Mouse (Mus musculus) inflammation-experienced regulatory T-cells, adult 16 weeks (primary cell): ENCODE results near the gene Atg9b. TPM values are rescaled to one million over a fixed set of nuclear protein-coding genes. Genes with fewer than 3 reads are reported as not detected.

Source experiments
- polyA plus RNA-seq: library from polyadenylated mRNA; unstranded; fragments of 100-300 nt; shearing (Covaris generic); gene quantifications from one replicate; pipeline ENCODE4 v1.2.1, GENCODE M21; 2017

Gene Atg9b
- 0.89 TPM for polyA plus RNA-seq

DNA sequence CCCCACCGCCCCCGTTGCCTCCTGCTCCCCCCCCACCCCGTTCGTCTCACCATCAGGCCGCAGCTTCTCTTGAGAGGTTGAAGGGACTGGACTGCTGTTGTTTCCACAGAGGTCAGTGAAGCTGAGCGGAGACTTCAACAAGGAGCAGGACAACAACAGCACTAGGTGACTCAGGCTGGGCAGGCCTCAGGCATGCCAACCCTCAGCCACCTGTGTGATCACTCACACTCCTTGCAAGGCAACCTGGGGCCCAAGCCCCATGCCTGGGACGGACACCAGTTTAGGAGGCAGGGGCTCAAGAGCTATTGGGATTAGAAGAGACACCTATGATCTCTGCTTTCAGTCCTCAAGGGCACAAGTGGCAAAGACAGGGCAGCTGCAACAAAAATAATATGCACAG, at the start of gene Atg9b:
Atg9b (minus strand) TSS at position 280 of the 400 bp plus-strand sequence.

GRCm38 (mm10) chr5:24423129-24424003, 31.4 kb upstream of the Atg9b start, which contains the start of the genes Cdk5 and Slc4a2:
Gene Cdk5 (minus strand): TSS chr5:24423530.
Gene Slc4a2 (plus strand): TSS chr5:24423837.

GRCm38 (mm10) chr5:24413042-24413693, 21.2 kb upstream of the Atg9b start, which contains the start of gene Asic3:
Gene Asic3 (plus strand): TSS chr5:24413392.

GRCm38 (mm10) chr5:24393392-24393997, 1.6 kb upstream of the Atg9b start, which contains the start of gene Abcb8:
Gene Abcb8 (plus strand): TSS chr5:24393663.

DNA sequence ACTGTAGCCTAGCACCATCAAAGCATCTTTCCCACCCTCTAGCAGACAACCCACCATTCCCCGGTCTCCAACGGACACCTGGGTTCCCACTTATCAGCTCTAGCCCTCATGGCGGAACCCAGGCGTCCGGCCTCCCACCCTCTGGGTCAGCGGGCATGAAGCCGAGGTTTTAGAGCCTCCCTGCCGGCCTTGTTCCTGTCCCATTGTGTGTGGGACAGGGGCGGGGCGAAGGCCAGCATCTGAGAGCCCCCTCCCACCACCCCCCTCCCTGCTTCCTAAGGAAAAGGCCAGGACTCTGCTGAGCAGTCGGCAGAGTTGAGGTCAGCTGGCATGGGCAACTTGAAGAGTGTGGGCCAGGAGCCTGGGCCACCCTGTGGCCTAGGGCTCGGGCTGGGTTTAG, 27.4 kb downstream of the Atg9b start, which contains the start of gene Nos3:
Nos3 (plus strand) TSS at position 303 of the 400 bp plus-strand sequence.

DNA sequence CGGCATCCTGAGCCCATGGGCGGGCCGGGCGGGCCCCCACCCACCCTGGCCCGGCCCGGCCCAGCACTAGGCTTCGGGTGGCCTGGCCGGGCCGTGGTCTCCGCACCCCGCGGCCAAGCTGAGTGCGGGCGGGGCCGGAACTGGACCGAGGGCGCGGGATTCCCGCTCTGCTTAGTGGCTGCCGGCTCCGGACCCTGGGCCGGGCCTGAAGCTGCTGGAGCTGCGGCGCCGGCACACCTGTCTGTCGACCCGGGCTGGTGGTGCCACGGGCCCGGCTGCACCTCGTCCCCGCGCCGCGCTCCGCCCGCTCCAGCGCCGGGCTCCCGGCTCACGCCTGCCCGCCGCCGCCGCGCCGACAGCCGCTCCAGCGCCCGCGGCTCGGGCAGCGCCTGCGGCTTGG, 40.7 kb downstream of the Atg9b start, which contains the start of gene Kcnh2:
Kcnh2 (minus strand) TSS at position 327 of the 400 bp plus-strand sequence.

Other genes with a start within 250 kb of the Atg9b start
- gene Nupl2, start 227.2 kb downstream of the Atg9b start, polyA plus RNA-seq, result 13.6 TPM
- gene Kcnh2, start 40.5 kb downstream of the Atg9b start, polyA plus RNA-seq, result 5.6 TPM
- gene Nos3, start 27.3 kb downstream of the Atg9b start, polyA plus RNA-seq, result 0.22 TPM
- 27.8 TPM for gene Abcb8, start 1.5 kb upstream of the Atg9b start, polyA plus RNA-seq
- not detected for gene Asic3, start 21.2 kb upstream of the Atg9b start, polyA plus RNA-seq
- gene Cdk5, start 31.4 kb upstream of the Atg9b start, polyA plus RNA-seq, result 90.7 TPM
- 49.6 TPM for gene Slc4a2, start 31.7 kb upstream of the Atg9b start, polyA plus RNA-seq
- 148 TPM for gene Fastk, start 53.1 kb upstream of the Atg9b start, polyA plus RNA-seq
- gene Tmub1, start 55.7 kb upstream of the Atg9b start, polyA plus RNA-seq, result 89.2 TPM
- 4.8 TPM for gene Agap3, start 60.0 kb upstream of the Atg9b start, polyA plus RNA-seq
- gene Gbx1, start 135.1 kb upstream of the Atg9b start, polyA plus RNA-seq, result not detected
- not detected for gene Asb10, start 148.8 kb upstream of the Atg9b start, polyA plus RNA-seq
- gene 4931409K22Rik, start 164.7 kb upstream of the Atg9b start, polyA plus RNA-seq, result not detected
- 99.2 TPM for gene Abcf2, start 185.3 kb upstream of the Atg9b start, polyA plus RNA-seq
- gene Chpf2, start 194.6 kb upstream of the Atg9b start, polyA plus RNA-seq, result 43.8 TPM
- 1.6 TPM for gene Smarcd3, start 232.3 kb upstream of the Atg9b start, polyA plus RNA-seq